Mouse (Mus musculus) heart, embryonic 16.5 days (tissue): ENCODE measurements around the gene Mier1. TPM values are rescaled to one million over a fixed set of nuclear protein-coding genes. Genes with fewer than 3 reads are reported as not detected.
A peak's percentile ranks its signal among the peaks of the same experiment; 100 is the strongest.

Experiments used
- ATAC-seq: fragments of 200-750 bp; cut with Nextera tagmentation; replicated peaks from 2 replicates; pipeline ENCODE4 v1.8.0; 2017; ENCODE audit warnings: moderate number of reproducible peaks; ENCODE audit not compliant: insufficient read depth, low FRiP score; ENCODE audit errors: extremely low read depth
- H3K27ac ChIP-seq: fragments of 300-500 bp; sonication (generic); 2 replicates; pipeline ENCODE4 v1.5.1; 2014; ENCODE audit warnings: mild to moderate bottlenecking, low read length, control low read depth, moderate library complexity
- H3K27me3 ChIP-seq: fragments of 300-500 bp; sonication (generic); 2 replicates; pipeline ENCODE4 v1.6.1; 2014; ENCODE audit warnings: low read length, mixed read lengths; ENCODE audit not compliant: control insufficient read depth, insufficient read depth
- H3K36me3 ChIP-seq: fragments of 300-500 bp; sonication (generic); 2 replicates; pipeline ENCODE4 v1.6.1; 2014; ENCODE audit not compliant: control insufficient read depth, insufficient read depth
- H3K4me1 ChIP-seq: fragments of 300-500 bp; sonication (generic); 2 replicates; pipeline ENCODE4 v1.6.1; 2014; ENCODE audit warnings: low read length, mixed read lengths; ENCODE audit not compliant: control insufficient read depth, insufficient read depth
- H3K4me2 ChIP-seq: fragments of 300-500 bp; sonication (generic); 2 replicates; pipeline ENCODE4 v1.6.1; 2014; ENCODE audit warnings: low read depth, mild to moderate bottlenecking, control low read depth, low read length
- H3K4me3 ChIP-seq: fragments of 300-500 bp; sonication (generic); 2 replicates; pipeline ENCODE4 v1.5.1; 2014; ENCODE audit warnings: mild to moderate bottlenecking, control low read depth, low read length
- H3K9ac ChIP-seq: fragments of 300-500 bp; sonication (generic); 2 replicates; pipeline ENCODE4 v1.6.1; 2014; ENCODE audit warnings: low read length, control low read depth
- H3K9me3 ChIP-seq: fragments of 300-500 bp; sonication (generic); replicated peaks from 2 replicates; pipeline ENCODE4 v1.6.1; 2016; ENCODE audit warnings: low read length; ENCODE audit not compliant: control insufficient read depth
- WGBS: fragments of 180-500 bp; shearing (Covaris S2); extraction: QIAGEN DNeasy Blood & Tissue Kit; methylation state at CpG from one replicate; pipeline ENCODE4 v1.1.7; 2014; 5-methylcytosine and 5-hydroxymethylcytosine counted together
- polyA plus RNA-seq: library from polyadenylated mRNA; unstranded; fragments of >200 nt; fragmentation: Nextera tagmentation; extraction: Ambion mirVana; gene quantifications from 2 replicates; pipeline ENCODE4 v1.2.1, GENCODE M21; 2015

Gene Mier1
- polyA plus RNA-seq, 1 experiment from 2014 or later, result 27.6 TPM

DNA sequence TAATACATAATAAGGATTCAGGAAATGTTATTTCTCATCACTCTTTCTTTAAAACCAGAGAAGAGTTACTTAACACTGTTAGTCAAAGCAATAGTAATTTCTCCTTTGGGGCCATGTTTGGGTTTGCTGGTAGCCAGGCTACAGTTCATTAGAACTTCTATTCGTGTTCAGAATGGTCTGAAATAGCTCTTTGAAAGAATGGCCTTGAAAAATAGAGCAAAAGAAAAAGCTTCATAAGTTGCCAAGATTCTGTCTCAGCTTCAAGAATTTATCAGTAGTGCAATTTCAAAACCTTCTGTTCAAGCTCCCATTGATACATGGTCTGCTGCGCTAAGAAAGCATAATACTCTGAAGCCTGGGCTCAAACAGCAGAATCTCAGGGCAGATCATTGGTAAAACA is 89.5 kb downstream of the Mier1 start:
- H3K4me2 ChIP-seq, result no peak overlapping the region
- no peak overlapping the region for H3K9ac ChIP-seq
- H3K27ac ChIP-seq, result no peak overlapping the region
- H3K36me3 ChIP-seq, result peaks cover 15% of the 10 kb centered on the region; the same call in 1 of the 2 replicates
- peaks cover 10% of the 10 kb centered on the region for H3K4me1 ChIP-seq
- WGBS, result 71% methylated on average over 2 of the region's 2 CpGs
- H3K9me3 ChIP-seq, result no peaks in the 10 kb centered on the region
- H3K4me3 ChIP-seq, result no peak overlapping the region
- H3K27me3 ChIP-seq, result no peaks in the 10 kb centered on the region
- no peak for ATAC-seq

GRCm38 (mm10) chr4:103208553-103208952 is 94.4 kb downstream of the Mier1 start:
- ATAC-seq, result no peak
- Histone ChIP-seq H3K27me3 (no peaks in the 10 kb centered on the region), H3K4me2 (no peak overlapping the region), H3K4me3 (no peak overlapping the region), H3K36me3 (peaks cover 16% of the 10 kb centered on the region; the same call in 1 of the 2 replicates), H3K9ac (no peak overlapping the region), H3K9me3 (no peaks in the 10 kb centered on the region), H3K27ac (no peak overlapping the region), H3K4me1 (peaks cover 11% of the 10 kb centered on the region)
- 84% methylated on average over 1 of the region's 1 CpGs for WGBS

DNA sequence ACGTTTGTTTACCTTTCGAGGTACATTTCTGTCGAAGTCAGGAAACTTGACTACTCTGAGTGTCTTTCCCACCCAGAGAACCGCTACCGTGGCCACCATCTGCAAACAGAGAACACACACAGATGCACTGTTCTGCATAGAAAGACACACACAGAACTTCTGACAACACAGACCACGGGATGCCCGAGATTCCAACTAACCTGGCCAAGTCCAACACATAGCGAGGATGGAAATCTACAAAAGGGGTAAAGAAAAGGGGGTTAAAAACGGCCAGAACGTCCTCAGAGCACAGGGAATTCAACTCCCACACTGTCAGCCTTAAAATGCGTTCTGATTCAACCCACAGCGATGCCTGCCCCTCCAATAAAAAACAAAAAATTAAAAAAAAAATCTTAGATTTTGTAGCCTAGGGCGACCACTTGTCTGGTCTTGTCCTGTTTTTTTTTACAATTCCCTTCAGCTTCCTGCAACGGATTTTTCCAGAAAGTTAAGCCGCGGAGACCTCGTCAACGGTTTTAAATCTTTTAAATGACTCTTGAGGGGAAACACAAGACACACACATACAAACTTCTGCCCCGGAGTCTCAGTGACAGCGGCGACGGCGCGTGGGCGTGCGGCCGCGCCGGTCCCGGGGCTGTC is 99.8 kb downstream of the Mier1 start:
- 0 out of 2 replicates have a peak, but pooled peaks have one; percentile 13 for ATAC-seq
- Histone ChIP-seq H3K4me3 (peak overlapping the region; percentile 96), H3K27ac (peak overlapping the region; percentile 98), H3K4me1 (peaks cover 9% of the 10 kb centered on the region), H3K36me3 (peaks cover 6% of the 10 kb centered on the region; the same call in 1 of the 2 replicates), H3K4me2 (peak overlapping the region; percentile 74), H3K9me3 (no peaks in the 10 kb centered on the region), H3K9ac (peak overlapping the region; percentile 100), H3K27me3 (no peaks in the 10 kb centered on the region)
- 5% methylated on average over 30 of the region's 30 CpGs for WGBS

GRCm38 (mm10) chr4:103214498-103214924 is 100.3 kb downstream of the Mier1 start:
- Histone ChIP-seq H3K9me3 (no peaks in the 10 kb centered on the region), H3K27me3 (no peaks in the 10 kb centered on the region), H3K36me3 (peaks cover 4% of the 10 kb centered on the region; the same call in 1 of the 2 replicates), H3K27ac (peak overlapping the region; percentile 98), H3K9ac (peak overlapping the region; percentile 100), H3K4me2 (peak overlapping the region; percentile 74), H3K4me1 (peaks cover 9% of the 10 kb centered on the region), H3K4me3 (peak overlapping the region; percentile 96)
- peak; percentile 84 for ATAC-seq
- WGBS, result under 1% methylated on average over 48 of the region's 48 CpGs

Other genes with a start within 250 kb of the Mier1 start
- gene Tctex1d1, start 135.8 kb upstream of the Mier1 start, polyA plus RNA-seq, result 0.62 and 0.72 TPM in 2 replicates
- 0.52 and 0.81 TPM in 2 replicates for gene Insl5, start 87.5 kb upstream of the Mier1 start, polyA plus RNA-seq
- 2.0 and 2.1 TPM in 2 replicates for gene Wdr78, start 165 bp downstream of the Mier1 start, polyA plus RNA-seq
- 7.4 and 10.2 TPM in 2 replicates for gene Slc35d1, start 100.8 kb downstream of the Mier1 start, polyA plus RNA-seq
- gene 4921539E11Rik, start 176.5 kb downstream of the Mier1 start, polyA plus RNA-seq, result 0.05 TPM in 1 of 2 replicates, not detected in the other
- 26.6 and 33.3 TPM in 2 replicates for gene Oma1, start 199.4 kb downstream of the Mier1 start, polyA plus RNA-seq